Mouse (Mus musculus) bone marrow macrophage, adult 2 months (primary cell): ENCODE measurements at regions not wholly inside any gene's neighbourhood (a gene's known extent, or its start where the extent isn't known, plus 50 kb on each side); places are given as distances from the start of the nearest gene placed in this dataset.

Experiments
- CTCF ChIP-seq: IDR thresholded peaks from 2 replicates; pipeline ENCODE4 v1.5.1; 2012; ENCODE audit warnings: low read depth, mild to moderate bottlenecking, low read length, moderate library complexity
- POLR2A ChIP-seq: IDR thresholded peaks from 2 replicates; pipeline ENCODE4 v1.6.1; 2012; ENCODE audit warnings: mild to moderate bottlenecking, low read depth, low read length, borderline replicate concordance

DNA sequence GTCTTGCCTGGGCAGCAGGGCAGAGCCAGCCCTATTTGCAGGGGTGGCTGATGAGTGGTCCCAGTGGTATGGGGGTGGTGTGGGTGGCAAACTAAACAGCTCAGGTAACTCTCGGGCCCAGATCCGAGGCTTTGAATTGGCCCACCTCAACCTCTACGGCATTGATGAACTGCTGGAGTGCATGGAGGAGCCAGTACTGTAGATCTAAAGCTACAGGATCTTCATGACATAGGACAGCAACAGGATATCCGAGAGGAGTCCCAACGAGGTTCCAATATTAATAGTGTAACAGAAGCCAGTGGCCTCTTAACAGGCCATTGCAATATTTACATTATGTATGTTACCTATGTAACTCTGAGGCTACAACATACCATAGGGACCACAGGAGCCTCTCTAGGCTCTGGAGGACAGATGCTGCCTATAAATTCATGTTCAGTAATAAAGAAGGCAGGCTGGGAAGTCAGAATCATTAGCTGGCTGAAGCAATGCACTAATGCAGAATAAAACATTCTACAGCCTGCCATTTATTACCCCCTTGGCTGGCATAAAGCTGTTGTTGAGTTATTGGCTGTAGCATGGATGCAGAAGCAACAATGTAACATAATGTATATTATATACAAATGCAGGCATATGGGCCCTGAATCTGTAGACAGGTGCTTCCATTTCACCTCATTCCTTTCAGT, 283.5 kb downstream of the Kif20b start:
- TF ChIP-seq POLR2A: no peak
- TF ChIP-seq CTCF: no peak
